Mouse (Mus musculus) liver, adult 2 months (tissue): ENCODE data around the gene Olfr573-ps1. TPM values are rescaled to one million over a fixed set of nuclear protein-coding genes. Genes with fewer than 3 reads are reported as not detected.

ENCODE experiments used
- DNase-seq: peaks from one replicate; pipeline ENCODE4 v3.0.0-alpha.2; 2011; ENCODE audit warnings: low read depth, low spot score; ENCODE audit errors: extremely low read depth
- H3K27ac ChIP-seq: fragments of 200-500 bp; replicated peaks from 2 replicates; pipeline ENCODE4 v1.5.1; 2012; ENCODE audit warnings: low read depth, mild to moderate bottlenecking, control low read depth, inconsistent platforms, low read length; ENCODE audit not compliant: insufficient read depth
- H3K27me3 ChIP-seq: fragments of 200-500 bp; 2 replicates; pipeline ENCODE4 v1.6.1; 2012; ENCODE audit warnings: mild to moderate bottlenecking, moderate library complexity, low read length, inconsistent platforms; ENCODE audit not compliant: control insufficient read depth, insufficient read depth
- H3K36me3 ChIP-seq: fragments of 200-500 bp; 2 replicates; pipeline ENCODE4 v1.6.1; 2012; ENCODE audit warnings: low read length, inconsistent platforms; ENCODE audit not compliant: control insufficient read depth, insufficient read depth
- H3K4me1 ChIP-seq: fragments of 200-500 bp; 2 replicates; pipeline ENCODE4 v1.6.1; 2011; ENCODE audit warnings: low read length; ENCODE audit not compliant: control insufficient read depth, insufficient read depth
- H3K4me3 ChIP-seq: fragments of 200-500 bp; 2 replicates; pipeline ENCODE4 v1.5.1; 2011; ENCODE audit warnings: low read depth, mild to moderate bottlenecking, control low read depth, low read length, moderate library complexity; ENCODE audit not compliant: insufficient read depth
- H3K79me2 ChIP-seq: fragments of 200-500 bp; 2 replicates; pipeline ENCODE4 v1.6.1; 2012; ENCODE audit warnings: inconsistent platforms, mild to moderate bottlenecking, low read length, moderate library complexity; ENCODE audit not compliant: control insufficient read depth, insufficient read depth
- H3K9ac ChIP-seq: fragments of 200-500 bp; 2 replicates; pipeline ENCODE4 v1.6.1; 2012; ENCODE audit warnings: low read depth, mild to moderate bottlenecking, control low read depth, inconsistent platforms, low read length
- CTCF ChIP-seq: fragments of 200-500 bp; IDR thresholded peaks from 2 replicates; pipeline ENCODE4 v1.5.1; 2011; ENCODE audit warnings: low read depth, low read length, control low read depth
- POLR2A ChIP-seq: fragments of 200-500 bp; IDR thresholded peaks from 2 replicates; pipeline ENCODE4 v1.6.1; 2011; ENCODE audit warnings: low read length, control low read depth; ENCODE audit not compliant: insufficient read depth; ENCODE audit errors: extremely low read depth
- WGBS: fragments of 180-500 bp; shearing (Covaris S2); methylation state at CpG from one replicate; pipeline ENCODE4 v1.1.7; 2018; 5-methylcytosine and 5-hydroxymethylcytosine counted together
- polyA plus RNA-seq: library from polyadenylated mRNA; depleted of rRNA; stranded (reverse); fragments of >200 nt; gene quantifications from 2 replicates; pipeline ENCODE4 v1.2.3, GENCODE M21; 2012; rRNA removed
- total RNA-seq: library from RNA; depleted of rRNA; stranded (reverse); fragments of >200 nt; gene quantifications from 2 replicates; pipeline ENCODE4 v1.2.3, GENCODE M21; 2014; rRNA removed

The Olfr573-ps1 gene
- total and polyA plus RNA-seq, 2 experiments: not detected

DNA sequence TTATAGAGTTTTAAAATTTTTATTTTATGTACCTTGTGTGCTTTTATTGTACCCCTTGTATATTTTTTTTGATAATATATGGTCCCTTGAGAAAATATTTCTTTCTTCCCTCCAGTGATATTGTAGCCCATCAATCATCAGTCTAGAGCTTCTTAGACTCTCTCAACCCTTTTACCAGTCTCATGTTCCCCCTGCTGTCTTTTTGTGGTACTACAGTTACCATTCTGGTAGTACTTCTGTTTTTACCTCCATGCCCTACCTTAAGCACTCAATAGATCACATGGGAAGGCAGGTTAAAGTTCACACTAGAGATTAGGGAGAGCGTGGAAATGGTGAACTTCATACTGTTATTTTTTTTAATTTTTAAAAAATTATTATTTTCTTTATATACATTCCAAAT lies 22.7 kb downstream of the Olfr573-ps1 start:
- Histone ChIP-seq H3K4me1 (no peaks in the 10 kb centered on the region), H3K79me2 (no peaks in the 10 kb centered on the region), H3K4me3 (no peak overlapping the region), H3K36me3 (no peaks in the 10 kb centered on the region), H3K9ac (no peak overlapping the region), H3K27ac (no peak overlapping the region), H3K27me3 (no peaks in the 10 kb centered on the region)
- DNase-seq: peak; percentile 60
- 0% methylated on average over 1 of the region's 1 CpGs for WGBS
- TF ChIP-seq CTCF (no peak), POLR2A (no peak)

DNA sequence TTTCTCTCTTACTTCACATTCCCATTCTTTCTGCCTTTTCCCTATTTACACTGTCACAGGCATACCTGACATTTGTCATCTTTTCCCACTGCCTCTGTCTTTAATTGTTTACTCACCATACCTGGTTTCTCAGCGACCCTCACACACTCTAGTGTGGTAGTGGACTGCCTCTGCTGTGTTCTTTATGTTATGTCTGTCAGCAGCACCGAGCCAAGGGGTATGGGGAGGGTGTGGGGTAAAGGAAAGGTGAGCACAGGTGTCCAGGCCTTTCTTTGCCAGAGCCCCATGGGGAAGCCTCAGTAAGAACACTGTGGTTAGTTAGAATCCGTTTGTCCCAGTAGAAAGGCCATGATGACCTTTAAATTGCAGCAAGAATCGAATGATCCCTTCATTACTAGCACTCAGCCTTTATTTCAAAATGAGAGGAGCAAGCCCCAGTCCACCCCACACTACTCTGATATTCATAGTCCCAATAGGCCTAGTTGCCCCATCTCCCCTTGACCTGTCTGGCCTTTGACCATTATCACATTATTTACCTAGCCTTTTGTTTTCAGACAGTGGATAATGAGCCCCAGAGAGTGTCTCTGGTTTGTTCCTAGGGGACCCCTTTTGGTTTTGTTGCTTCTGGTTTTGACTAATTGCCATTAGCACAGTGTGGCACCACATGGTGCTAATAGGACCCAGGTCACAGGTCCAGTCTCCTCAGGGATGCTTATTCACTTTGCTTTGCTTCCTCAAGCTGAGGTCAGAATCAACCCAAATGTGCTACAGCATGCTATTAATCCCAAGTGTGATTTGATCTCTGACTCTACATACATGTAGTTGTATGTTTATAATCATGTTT lies 25.1 kb downstream of the Olfr573-ps1 start, which contains the start of gene Olfr571:
Gene Olfr571, minus strand, starts transcription at position 505 of the 844 bp plus-strand sequence.
- 50% methylated on average over 4 of the region's 4 CpGs for WGBS
- Histone ChIP-seq H3K4me1 (no peaks in the 10 kb centered on the region), H3K4me3 (no peak within 1 kb of the TSS), H3K27me3 (no peaks in the 10 kb centered on the region), H3K79me2 (no peaks in the 10 kb centered on the region), H3K9ac (no peak within 1 kb of the TSS), H3K36me3 (no peaks in the 10 kb centered on the region), H3K27ac (no peak within 1 kb of the TSS)
- DNase-seq: no peak
- TF ChIP-seq CTCF (no peak), POLR2A (no peak)

DNA sequence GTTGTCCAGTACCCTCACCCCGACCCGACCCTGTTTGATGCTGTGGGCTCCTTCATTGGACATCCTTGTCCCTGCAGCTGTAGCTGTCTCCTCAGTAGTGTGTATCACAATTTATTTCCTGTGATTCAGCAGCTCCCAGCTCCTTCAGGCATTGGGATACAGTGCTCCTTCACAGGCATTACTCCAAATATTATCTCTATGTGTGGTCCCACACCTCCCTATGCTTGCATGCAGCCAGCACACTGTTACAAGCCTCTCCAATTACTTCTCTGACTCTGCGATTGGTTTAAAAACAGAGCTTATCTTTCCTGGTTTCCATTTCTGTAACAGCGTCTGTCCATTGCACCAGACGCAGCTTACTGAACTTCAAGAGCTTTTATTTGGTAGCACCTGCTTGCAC lies 26.0 kb downstream of the Olfr573-ps1 start:
- no peak overlapping the region for H3K4me3 ChIP-seq
- H3K36me3 ChIP-seq: no peaks in the 10 kb centered on the region
- 55% methylated on average over 5 of the region's 5 CpGs for WGBS
- no peak overlapping the region for H3K27ac ChIP-seq
- H3K9ac ChIP-seq: no peak overlapping the region
- no peaks in the 10 kb centered on the region for H3K27me3 ChIP-seq
- H3K4me1 ChIP-seq: no peaks in the 10 kb centered on the region
- DNase-seq: no peak
- no peaks in the 10 kb centered on the region for H3K79me2 ChIP-seq
- TF ChIP-seq POLR2A (no peak), CTCF (no peak)

DNA sequence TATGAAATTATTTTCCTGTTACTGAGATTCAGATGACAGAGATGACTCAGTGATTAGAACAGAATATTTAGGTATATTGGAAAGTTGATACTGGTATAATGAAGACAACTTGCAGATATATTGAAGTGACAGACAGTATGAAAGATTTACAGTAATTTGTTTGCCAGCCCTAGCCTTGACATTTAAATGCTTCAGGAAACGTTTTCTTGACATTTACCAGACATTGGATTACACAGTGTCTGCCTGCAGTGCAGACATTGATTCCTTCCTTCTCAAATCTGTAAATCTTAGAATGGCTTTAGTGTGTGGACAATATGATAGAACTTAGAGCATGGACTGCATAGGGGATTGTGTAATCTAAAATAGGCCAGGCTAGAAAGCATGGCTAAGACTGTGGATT lies 27.1 kb downstream of the Olfr573-ps1 start:
- 25% methylated on average over 1 of the region's 1 CpGs for WGBS

More for the DNA sequence above, 27.1 kb downstream of the Olfr573-ps1 start:
- no peaks in the 10 kb centered on the region for H3K4me1 ChIP-seq
- H3K27me3 ChIP-seq: no peaks in the 10 kb centered on the region
- H3K79me2 ChIP-seq: no peaks in the 10 kb centered on the region
- DNase-seq: no peak
- no peak overlapping the region for H3K9ac ChIP-seq
- TF ChIP-seq CTCF: no peak
- TF ChIP-seq POLR2A: no peak
- H3K4me3 ChIP-seq: no peak overlapping the region
- no peaks in the 10 kb centered on the region for H3K36me3 ChIP-seq
- no peak overlapping the region for H3K27ac ChIP-seq

Other genes starting within 250 kb of the Olfr573-ps1 start
- gene Olfr557, start 246.7 kb downstream of the Olfr573-ps1 start, total RNA-seq: not detected in 2 replicates
- gene Olfr557, start 246.7 kb downstream of the Olfr573-ps1 start, polyA plus RNA-seq: not detected in 2 replicates
- 0.07 TPM in 1 of 2 replicates, not detected in the other for gene Olfr558, start 240.4 kb downstream of the Olfr573-ps1 start, total RNA-seq
- 0.02 TPM in 2 replicates for gene Olfr558, start 240.4 kb downstream of the Olfr573-ps1 start, polyA plus RNA-seq
- gene Olfr33, start 223.5 kb downstream of the Olfr573-ps1 start, total RNA-seq: not detected in 2 replicates
- gene Olfr33, start 223.5 kb downstream of the Olfr573-ps1 start, polyA plus RNA-seq: not detected in 2 replicates
- gene Olfr559, start 215.1 kb downstream of the Olfr573-ps1 start, total RNA-seq: not detected in 2 replicates
- not detected in 2 replicates for gene Olfr559, start 215.1 kb downstream of the Olfr573-ps1 start, polyA plus RNA-seq
- gene Olfr560, start 183.2 kb downstream of the Olfr573-ps1 start, total RNA-seq: not detected in 2 replicates
- not detected in 2 replicates for gene Olfr560, start 183.2 kb downstream of the Olfr573-ps1 start, polyA plus RNA-seq
- 0.09 TPM in 1 of 2 replicates, not detected in the other for gene Olfr78, start 183.1 kb downstream of the Olfr573-ps1 start, total RNA-seq
- not detected in 2 replicates for gene Olfr78, start 183.1 kb downstream of the Olfr573-ps1 start, polyA plus RNA-seq
- gene Olfr561, start 171.4 kb downstream of the Olfr573-ps1 start, total RNA-seq: not detected in 2 replicates
- not detected in 2 replicates for gene Olfr561, start 171.4 kb downstream of the Olfr573-ps1 start, polyA plus RNA-seq
- not detected in 2 replicates for gene Olfr564, start 139.1 kb downstream of the Olfr573-ps1 start, total RNA-seq
- not detected in 2 replicates for gene Olfr564, start 139.1 kb downstream of the Olfr573-ps1 start, polyA plus RNA-seq
- gene Olfr566, start 83.8 kb downstream of the Olfr573-ps1 start, total RNA-seq: not detected in 2 replicates
- gene Olfr566, start 83.8 kb downstream of the Olfr573-ps1 start, polyA plus RNA-seq: not detected in 2 replicates
- gene Olfr568, start 65.5 kb downstream of the Olfr573-ps1 start, total RNA-seq: not detected in 2 replicates
- gene Olfr568, start 65.5 kb downstream of the Olfr573-ps1 start, polyA plus RNA-seq: not detected in 2 replicates
- not detected in 2 replicates for gene Olfr569, start 51.7 kb downstream of the Olfr573-ps1 start, total RNA-seq
- not detected in 2 replicates for gene Olfr569, start 51.7 kb downstream of the Olfr573-ps1 start, polyA plus RNA-seq
- not detected in 2 replicates for gene Olfr570, start 48.0 kb downstream of the Olfr573-ps1 start, total RNA-seq
- gene Olfr570, start 48.0 kb downstream of the Olfr573-ps1 start, polyA plus RNA-seq: not detected in 2 replicates
- gene Olfr571, start 25.0 kb downstream of the Olfr573-ps1 start, total RNA-seq: not detected in 2 replicates
- gene Olfr571, start 25.0 kb downstream of the Olfr573-ps1 start, polyA plus RNA-seq: not detected in 2 replicates
- gene Olfr572, start 18.2 kb downstream of the Olfr573-ps1 start, total RNA-seq: not detected in 2 replicates
- gene Olfr572, start 18.2 kb downstream of the Olfr573-ps1 start, polyA plus RNA-seq: not detected in 2 replicates
- not detected in 2 replicates for gene Olfr574, start 5.9 kb upstream of the Olfr573-ps1 start, total RNA-seq
- not detected in 2 replicates for gene Olfr574, start 5.9 kb upstream of the Olfr573-ps1 start, polyA plus RNA-seq
- not detected in 2 replicates for gene Olfr575, start 16.2 kb upstream of the Olfr573-ps1 start, total RNA-seq
- not detected in 2 replicates for gene Olfr575, start 16.2 kb upstream of the Olfr573-ps1 start, polyA plus RNA-seq
- gene Olfr576, start 20.1 kb upstream of the Olfr573-ps1 start, total RNA-seq: not detected in 2 replicates
- gene Olfr576, start 20.1 kb upstream of the Olfr573-ps1 start, polyA plus RNA-seq: not detected in 2 replicates
- gene Olfr577, start 33.4 kb upstream of the Olfr573-ps1 start, total RNA-seq: not detected in 2 replicates
- gene Olfr577, start 33.4 kb upstream of the Olfr573-ps1 start, polyA plus RNA-seq: not detected in 2 replicates
- gene Olfr578, start 46.7 kb upstream of the Olfr573-ps1 start, total RNA-seq: not detected in 2 replicates
- gene Olfr578, start 46.7 kb upstream of the Olfr573-ps1 start, polyA plus RNA-seq: not detected in 2 replicates
- gene Olfr582, start 95.4 kb upstream of the Olfr573-ps1 start, total RNA-seq: not detected in 2 replicates
- gene Olfr582, start 95.4 kb upstream of the Olfr573-ps1 start, polyA plus RNA-seq: not detected in 2 replicates
- gene Olfr583, start 108.7 kb upstream of the Olfr573-ps1 start, total RNA-seq: not detected in 2 replicates
- not detected in 2 replicates for gene Olfr583, start 108.7 kb upstream of the Olfr573-ps1 start, polyA plus RNA-seq
- gene Olfr584, start 139.3 kb upstream of the Olfr573-ps1 start, total RNA-seq: not detected in 2 replicates
- gene Olfr584, start 139.3 kb upstream of the Olfr573-ps1 start, polyA plus RNA-seq: not detected in 2 replicates
- gene Olfr585, start 155.1 kb upstream of the Olfr573-ps1 start, total RNA-seq: not detected in 2 replicates
- not detected in 2 replicates for gene Olfr585, start 155.1 kb upstream of the Olfr573-ps1 start, polyA plus RNA-seq
- gene Olfr586, start 183.1 kb upstream of the Olfr573-ps1 start, total RNA-seq: not detected in 2 replicates
- not detected in 2 replicates for gene Olfr586, start 183.1 kb upstream of the Olfr573-ps1 start, polyA plus RNA-seq
- gene Olfr588-ps1, start 198.3 kb upstream of the Olfr573-ps1 start, total RNA-seq: not detected in 2 replicates
- not detected in 2 replicates for gene Olfr588-ps1, start 198.3 kb upstream of the Olfr573-ps1 start, polyA plus RNA-seq
- not detected in 2 replicates for gene Olfr589, start 213.8 kb upstream of the Olfr573-ps1 start, total RNA-seq
- not detected in 2 replicates for gene Olfr589, start 213.8 kb upstream of the Olfr573-ps1 start, polyA plus RNA-seq
- gene Olfr591, start 235.8 kb upstream of the Olfr573-ps1 start, total RNA-seq: not detected in 2 replicates
- gene Olfr591, start 235.8 kb upstream of the Olfr573-ps1 start, polyA plus RNA-seq: not detected in 2 replicates
- gene Olfr592, start 242.2 kb upstream of the Olfr573-ps1 start, total RNA-seq: not detected in 2 replicates
- gene Olfr592, start 242.2 kb upstream of the Olfr573-ps1 start, polyA plus RNA-seq: not detected in 2 replicates